Mouse (Mus musculus) forebrain, embryonic 12.5 days (tissue): ENCODE data around the gene Dnajc11. TPM values are rescaled to one million over a fixed set of nuclear protein-coding genes. Genes with fewer than 3 reads are reported as not detected.

Source experiments
- ATAC-seq: fragments of 200-750 bp; cut with Nextera tagmentation; 2 replicates; pipeline ENCODE4 v1.8.0; 2017; ENCODE audit warnings: moderate TSS enrichment; ENCODE audit not compliant: low FRiP score
- H3K27ac ChIP-seq: fragments of 300-500 bp; sonication (generic); 2 replicates; pipeline ENCODE4 v1.5.1; 2016; ENCODE audit warnings: mild to moderate bottlenecking
- H3K27me3 ChIP-seq: fragments of 300-500 bp; sonication (generic); 2 replicates; pipeline ENCODE4 v1.6.1; 2016; ENCODE audit warnings: mild to moderate bottlenecking
- H3K36me3 ChIP-seq: fragments of 300-500 bp; sonication (generic); replicated peaks from 2 replicates; pipeline ENCODE4 v1.6.1; 2016; ENCODE audit warnings: mild to moderate bottlenecking
- H3K4me1 ChIP-seq: fragments of 300-500 bp; sonication (generic); 2 replicates; pipeline ENCODE4 v1.6.1; 2016
- H3K4me2 ChIP-seq: fragments of 300-500 bp; sonication (generic); 2 replicates; pipeline ENCODE4 v1.6.1; 2016; ENCODE audit warnings: mild to moderate bottlenecking, moderate library complexity
- H3K4me3 ChIP-seq: fragments of 300-500 bp; sonication (generic); replicated peaks from 2 replicates; pipeline ENCODE4 v1.5.1; 2016; ENCODE audit warnings: mild to moderate bottlenecking
- H3K9ac ChIP-seq: fragments of 300-500 bp; sonication (generic); 2 replicates; pipeline ENCODE4 v1.6.1; 2016; ENCODE audit warnings: mild to moderate bottlenecking
- H3K9me3 ChIP-seq: fragments of 300-500 bp; sonication (generic); 2 replicates; pipeline ENCODE4 v1.6.1; 2016
- WGBS: fragments of 180-500 bp; shearing (Covaris S2); methylation state at CpG from one replicate; pipeline ENCODE4 v1.1.7; 2016; 5-methylcytosine and 5-hydroxymethylcytosine counted together
- polyA plus RNA-seq: library from polyadenylated mRNA; unstranded; fragments of >200 nt; fragmentation: Nextera tagmentation; extraction: Ambion mirVana; gene quantifications from 2 replicates; pipeline ENCODE4 v1.2.1, GENCODE M21; 2016

The Dnajc11 gene
- 83.9 and 89.0 TPM in 2 replicates for polyA plus RNA-seq

GRCm38 (mm10) chr4:151933505-151934214 is at the start of gene Dnajc11:
Gene Dnajc11 (plus strand): TSS chr4:151933691.
- ATAC-seq: peak; percentile 93

DNA sequence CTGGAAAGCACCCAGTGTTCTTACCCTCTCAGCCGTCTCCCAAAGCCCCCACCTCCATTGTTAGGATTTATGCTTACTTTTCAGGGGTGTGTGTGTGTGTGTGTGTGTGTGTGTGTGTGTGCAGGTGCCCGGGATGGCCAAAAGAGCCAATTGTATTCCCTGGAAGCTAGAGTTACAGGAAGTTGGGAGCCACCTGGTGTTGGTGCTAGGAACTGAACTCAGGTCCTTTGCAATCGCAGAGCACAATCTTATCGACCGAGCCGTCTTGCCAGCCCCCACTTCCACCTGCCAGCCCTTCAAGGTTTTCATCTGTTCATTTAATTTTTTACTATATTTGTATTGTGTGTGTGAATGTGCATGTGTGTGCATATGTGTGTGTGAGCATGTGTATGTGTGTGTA is 40.2 kb upstream of the Dnajc11 start:
- Histone ChIP-seq H3K36me3 (no peaks in the 10 kb centered on the region), H3K9me3 (no peaks in the 10 kb centered on the region), H3K4me1 (no peaks in the 10 kb centered on the region), H3K27ac (no peak overlapping the region), H3K27me3 (no peaks in the 10 kb centered on the region), H3K9ac (no peak overlapping the region), H3K4me3 (no peak overlapping the region), H3K4me2 (no peak overlapping the region)
- 81% methylated on average over 6 of the region's 6 CpGs for WGBS
- no peak for ATAC-seq

More at GRCm38 (mm10) chr4:151933505-151934214, at the start of gene Dnajc11:
- no peaks in the 10 kb centered on the region for H3K9me3 ChIP-seq
- H3K27ac ChIP-seq: peak within 1 kb of the TSS; percentile 63; the same call in 1 of the 2 replicates
- under 1% methylated on average over 68 of the region's 83 CpGs for WGBS
- peak within 1 kb of the TSS; percentile 100 for H3K4me3 ChIP-seq
- peak within 1 kb of the TSS; percentile 97 for H3K9ac ChIP-seq
- peaks cover 19% of the 10 kb centered on the region for H3K4me1 ChIP-seq
- H3K27me3 ChIP-seq: no peaks in the 10 kb centered on the region; the same call in 1 of the 2 replicates
- no peaks in the 10 kb centered on the region for H3K36me3 ChIP-seq
- H3K4me2 ChIP-seq: peak within 1 kb of the TSS; percentile 82

- H3K27ac ChIP-seq: no peak overlapping the region
- ATAC-seq: no peak
- no peaks in the 10 kb centered on the region for H3K27me3 ChIP-seq
- no peaks in the 10 kb centered on the region for H3K4me1 ChIP-seq
- no peaks in the 10 kb centered on the region for H3K9me3 ChIP-seq
- no peaks in the 10 kb centered on the region for H3K36me3 ChIP-seq
- H3K4me2 ChIP-seq: no peak overlapping the region
- no peak overlapping the region for H3K9ac ChIP-seq
- 94% methylated on average over 12 of the region's 12 CpGs for WGBS
- H3K4me3 ChIP-seq: no peak overlapping the region
These were observed 38.6 kb upstream of the Dnajc11 start for GRCm38 (mm10) chr4:151894926-151895325.

GRCm38 (mm10) chr4:151895624-151896023 is 37.9 kb upstream of the Dnajc11 start:
- Histone ChIP-seq H3K4me1 (no peaks in the 10 kb centered on the region), H3K36me3 (no peaks in the 10 kb centered on the region), H3K27me3 (no peaks in the 10 kb centered on the region), H3K9ac (no peak overlapping the region), H3K9me3 (no peaks in the 10 kb centered on the region), H3K4me2 (no peak overlapping the region), H3K4me3 (no peak overlapping the region), H3K27ac (no peak overlapping the region)
- WGBS: 85% methylated on average over 7 of the region's 7 CpGs
- no peak for ATAC-seq

GRCm38 (mm10) chr4:151897069-151897617 is 36.3 kb upstream of the Dnajc11 start:
- Histone ChIP-seq H3K4me1 (no peaks in the 10 kb centered on the region), H3K4me3 (no peak overlapping the region), H3K9ac (no peak overlapping the region), H3K9me3 (no peaks in the 10 kb centered on the region), H3K36me3 (no peaks in the 10 kb centered on the region), H3K4me2 (no peak overlapping the region), H3K27ac (no peak overlapping the region), H3K27me3 (0 out of 2 replicates have a peak, but pooled peaks cover 5% of the 10 kb centered on the region)
- ATAC-seq: no peak
- WGBS: 65% methylated on average over 9 of the region's 9 CpGs

DNA sequence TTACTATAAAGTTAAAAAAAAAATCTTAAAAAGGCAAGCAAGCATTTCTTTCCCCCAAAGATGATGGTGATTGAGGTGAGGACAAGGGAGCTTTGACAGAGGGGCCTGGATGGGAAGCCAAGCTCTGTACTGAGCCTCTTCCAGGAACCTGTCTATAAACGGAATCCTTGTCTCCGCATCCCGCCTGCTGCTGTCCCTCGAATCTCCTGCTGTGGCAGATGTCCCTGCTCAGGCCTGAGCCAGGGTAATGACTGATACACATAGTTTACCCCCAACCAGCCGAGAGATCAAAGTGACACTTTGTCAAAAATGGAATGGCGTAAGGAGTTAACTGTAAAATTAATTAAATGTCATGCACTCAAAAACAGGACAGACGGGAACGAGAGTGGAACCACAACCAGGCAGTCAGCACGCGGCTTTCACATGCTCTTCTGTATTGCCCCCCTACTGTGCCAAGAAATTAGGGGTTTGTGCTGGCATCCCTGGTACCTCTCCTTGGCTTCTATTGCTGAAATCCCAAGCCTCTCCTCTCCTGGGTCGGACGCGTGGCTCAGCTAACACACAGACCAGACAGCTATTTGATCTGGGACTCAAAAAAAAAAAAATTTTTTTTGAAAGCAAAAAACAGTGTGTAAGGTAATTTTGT is 34.8 kb upstream of the Dnajc11 start:
- no peak overlapping the region for H3K9ac ChIP-seq
- no peak overlapping the region for H3K4me2 ChIP-seq
- H3K36me3 ChIP-seq: no peaks in the 10 kb centered on the region
- WGBS: 55% methylated on average over 13 of the region's 13 CpGs
- no peak for ATAC-seq
- no peaks in the 10 kb centered on the region for H3K4me1 ChIP-seq
- H3K9me3 ChIP-seq: no peaks in the 10 kb centered on the region
- no peak overlapping the region for H3K4me3 ChIP-seq
- H3K27ac ChIP-seq: no peak overlapping the region
- H3K27me3 ChIP-seq: 0 out of 2 replicates have a peak, but pooled peaks cover 8% of the 10 kb centered on the region

- WGBS: 69% methylated on average over 11 of the region's 11 CpGs
These were observed 33.6 kb upstream of the Dnajc11 start for GRCm38 (mm10) chr4:151899707-151900384.

DNA sequence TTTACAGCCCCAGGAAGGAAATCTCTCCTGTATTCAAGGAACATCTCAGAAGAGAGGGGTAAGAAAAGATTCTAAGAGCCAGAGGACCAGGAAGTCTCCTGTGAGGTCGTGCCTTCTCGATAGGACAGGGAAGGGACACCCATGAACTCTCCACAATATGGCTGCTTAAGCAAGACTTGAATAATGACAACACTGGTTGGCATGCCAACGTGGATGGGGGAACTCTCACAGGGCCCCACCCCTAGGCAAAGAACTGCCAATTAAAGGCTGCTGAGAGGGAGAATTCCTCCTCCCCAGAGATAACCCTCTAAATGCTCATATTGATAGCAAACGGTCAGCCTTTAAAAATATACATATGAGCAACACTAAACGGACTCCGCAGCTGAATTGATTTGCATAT is 32.8 kb upstream of the Dnajc11 start:
- H3K27ac ChIP-seq: no peak overlapping the region
- WGBS: 79% methylated on average over 6 of the region's 6 CpGs
- H3K9me3 ChIP-seq: no peaks in the 10 kb centered on the region
- H3K9ac ChIP-seq: no peak overlapping the region
- no peak for ATAC-seq
- no peaks in the 10 kb centered on the region for H3K36me3 ChIP-seq
- H3K27me3 ChIP-seq: 0 out of 2 replicates have a peak, but pooled peaks cover 17% of the 10 kb centered on the region
- no peak overlapping the region for H3K4me2 ChIP-seq
- H3K4me1 ChIP-seq: peaks cover under 1% of the 10 kb centered on the region; the same call in 1 of the 2 replicates
- no peak overlapping the region for H3K4me3 ChIP-seq

More at GRCm38 (mm10) chr4:151899707-151900384, 33.6 kb upstream of the Dnajc11 start:
- no peaks in the 10 kb centered on the region for H3K36me3 ChIP-seq
- H3K4me3 ChIP-seq: no peak overlapping the region
- H3K9ac ChIP-seq: no peak overlapping the region
- no peak overlapping the region for H3K27ac ChIP-seq
- ATAC-seq: no peak
- no peaks in the 10 kb centered on the region for H3K9me3 ChIP-seq
- 0 out of 2 replicates have a peak, but pooled peaks cover 11% of the 10 kb centered on the region for H3K27me3 ChIP-seq
- no peak overlapping the region for H3K4me2 ChIP-seq
- no peaks in the 10 kb centered on the region for H3K4me1 ChIP-seq

GRCm38 (mm10) chr4:151901422-151901821 is 32.1 kb upstream of the Dnajc11 start:
- 0 out of 2 replicates have a peak, but pooled peaks cover 17% of the 10 kb centered on the region for H3K27me3 ChIP-seq
- H3K27ac ChIP-seq: no peak overlapping the region
- H3K9ac ChIP-seq: no peak overlapping the region
- 67% methylated on average over 11 of the region's 11 CpGs for WGBS
- no peak overlapping the region for H3K4me3 ChIP-seq
- H3K4me1 ChIP-seq: peaks cover 7% of the 10 kb centered on the region
- no peak for ATAC-seq
- H3K36me3 ChIP-seq: no peaks in the 10 kb centered on the region
- H3K9me3 ChIP-seq: no peaks in the 10 kb centered on the region
- H3K4me2 ChIP-seq: no peak overlapping the region

DNA sequence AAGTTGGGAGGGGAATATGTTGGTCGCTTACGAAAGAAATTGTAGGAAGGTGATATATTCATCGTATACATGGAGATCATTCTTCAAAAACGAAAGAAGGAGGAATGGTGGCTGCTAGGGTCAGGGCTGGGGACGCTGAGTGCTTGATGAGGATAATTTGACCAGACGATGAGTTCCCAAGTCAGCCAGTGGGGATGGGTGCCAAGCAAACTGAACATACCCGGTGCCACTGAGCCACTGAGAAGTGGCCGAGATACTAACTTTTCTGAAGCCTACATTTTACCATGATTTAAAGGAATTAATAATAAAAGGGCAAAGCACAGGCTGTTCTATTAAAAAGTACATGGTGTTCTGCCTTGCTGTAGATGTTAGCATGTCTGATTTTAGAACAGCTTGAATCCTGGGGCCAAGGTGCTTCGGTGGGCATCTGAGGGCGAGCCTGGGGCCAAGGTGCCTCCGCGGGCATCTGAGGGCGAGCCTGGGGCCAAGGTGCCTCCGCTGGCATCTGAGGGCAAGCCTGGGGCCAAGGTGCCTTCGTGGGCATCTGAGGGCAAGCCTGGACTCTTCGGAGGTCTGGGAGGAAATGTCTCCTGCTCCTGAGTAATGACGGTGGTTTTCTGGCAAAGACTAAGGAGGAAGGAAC is 31.3 kb upstream of the Dnajc11 start:
- ATAC-seq: no peak
- Histone ChIP-seq H3K4me3 (no peak overlapping the region), H3K36me3 (no peaks in the 10 kb centered on the region), H3K4me2 (no peak overlapping the region), H3K4me1 (peaks cover 14% of the 10 kb centered on the region), H3K27me3 (0 out of 2 replicates have a peak, but pooled peaks cover 17% of the 10 kb centered on the region), H3K27ac (no peak overlapping the region), H3K9ac (no peak overlapping the region), H3K9me3 (no peaks in the 10 kb centered on the region)
- WGBS: 83% methylated on average over 17 of the region's 17 CpGs

- H3K9ac ChIP-seq: no peak overlapping the region
- H3K27me3 ChIP-seq: 0 out of 2 replicates have a peak, but pooled peaks cover 23% of the 10 kb centered on the region
- no peak overlapping the region for H3K4me3 ChIP-seq
- no peak for ATAC-seq
- no peaks in the 10 kb centered on the region for H3K36me3 ChIP-seq
- no peak overlapping the region for H3K27ac ChIP-seq
- WGBS: 65% methylated on average over 14 of the region's 14 CpGs
- peaks cover 17% of the 10 kb centered on the region for H3K4me1 ChIP-seq
- no peak overlapping the region for H3K4me2 ChIP-seq
- no peaks in the 10 kb centered on the region for H3K9me3 ChIP-seq
These were observed 30.7 kb upstream of the Dnajc11 start for GRCm38 (mm10) chr4:151902689-151903241.
